Mouse (Mus musculus) sigmoid colon, adult 10 weeks (tissue): ENCODE data around the gene Vmn2r117. TPM values are rescaled to one million over a fixed set of nuclear protein-coding genes. Genes with fewer than 3 reads are reported as not detected.

ENCODE experiments used
- polyA plus RNA-seq: library from polyadenylated mRNA; stranded (reverse); fragments of 350-450 nt; fragmentation: Illumina TruSeq; extraction: RNeasy Lipid Tissue Mini Kit (QIAGEN cat#74804); gene quantifications from one replicate; pipeline ENCODE4 v1.2.3, GENCODE M21; 2014; ENCODE audit warnings: low read depth, low replicate concordance

Gene Vmn2r117
- polyA plus RNA-seq, result not detected

GRCm38 (mm10) chr17:23479599-23479998 lies at the start of gene Vmn2r117:
Gene Vmn2r117, minus strand, starts transcription at chr17:23479699.

Other genes starting within 250 kb of the Vmn2r117 start
- gene Vmn2r114, start 167.2 kb downstream of the Vmn2r117 start, polyA plus RNA-seq, result not detected
- not detected for gene Vmn2r115, start 136.0 kb downstream of the Vmn2r117 start, polyA plus RNA-seq
- not detected for gene Vmn2r116, start 95.1 kb downstream of the Vmn2r117 start, polyA plus RNA-seq
- 0.32 TPM for gene Zfp213, start 84.5 kb upstream of the Vmn2r117 start, polyA plus RNA-seq
- gene Zfp13, start 119.8 kb upstream of the Vmn2r117 start, polyA plus RNA-seq, result not detected
- gene Zscan10, start 121.2 kb upstream of the Vmn2r117 start, polyA plus RNA-seq, result not detected
- gene Mmp25, start 165.6 kb upstream of the Vmn2r117 start, polyA plus RNA-seq, result 0.13 TPM
- 1.8 TPM for gene Bicdl2, start 180.8 kb upstream of the Vmn2r117 start, polyA plus RNA-seq
- 7.9 TPM for gene Hcfc1r1, start 193.9 kb upstream of the Vmn2r117 start, polyA plus RNA-seq
- gene Thoc6, start 194.2 kb upstream of the Vmn2r117 start, polyA plus RNA-seq, result 1.4 TPM
- gene Tnfrsf12a, start 197.8 kb upstream of the Vmn2r117 start, polyA plus RNA-seq, result 0.88 TPM
- gene Cldn6, start 199.6 kb upstream of the Vmn2r117 start, polyA plus RNA-seq, result not detected
- not detected for gene Cldn9, start 204.3 kb upstream of the Vmn2r117 start, polyA plus RNA-seq
- gene 1520401A03Rik, start 243.1 kb upstream of the Vmn2r117 start, polyA plus RNA-seq, result not detected
- gene Pkmyt1, start 246.6 kb upstream of the Vmn2r117 start, polyA plus RNA-seq, result 2.1 TPM